Mouse (Mus musculus) heart, postnatal 10 days (tissue): ENCODE measurements around the gene Apod. TPM values are rescaled to one million over a fixed set of nuclear protein-coding genes. Genes with fewer than 3 reads are reported as not detected.

Source experiments
- DNase-seq, 2 experiments: peaks; one replicate each; pipeline ENCODE4 v3.0.0; 2021
- intact Hi-C: fragments of 180-260 bp; cut with DNase I; formaldehyde crosslinking; loops from one replicate; pipeline ENCODE4 v1.15.1; 2025
- total RNA-seq, 2 experiments: library from RNA; stranded (reverse); gene quantifications; 2 replicates each; pipeline ENCODE4 v1.2.3; 2021

The Apod gene
- total RNA-seq, 2 experiments from 2014 or later: 0.91 to 1.1 TPM

- intact Hi-C loops: loop anchor here (2.0 kb wide), 1 partner anchor 14 kb away; no protein-coding TSS in a partner anchor
- peak; percentile 80 for DNase-seq
These were observed 23.8 kb downstream of the Apod start for GRCm38 (mm10) chr16:31290751-31291365.

- intact Hi-C loops: loop anchor here (2.0 kb wide), 1 partner anchor 13 kb away; no protein-coding TSS in a partner anchor
- DNase-seq: peak; percentile 96 to 97
These were observed 24.3 kb downstream of the Apod start for GRCm38 (mm10) chr16:31290281-31290680.

GRCm38 (mm10) chr16:31287712-31288111, 26.9 kb downstream of the Apod start:
- no peak for DNase-seq
- intact Hi-C loops: no loop called here

GRCm38 (mm10) chr16:31286801-31287488, 27.7 kb downstream of the Apod start:
- intact Hi-C loops: no loop called here
- no peak for DNase-seq

- peak; percentile 74 to 80 for DNase-seq
- intact Hi-C loops: no loop called here
These were observed 32.6 kb downstream of the Apod start for GRCm38 (mm10) chr16:31281981-31282380.

GRCm38 (mm10) chr16:31280176-31280575, 34.4 kb downstream of the Apod start:
- no peak for DNase-seq
- intact Hi-C loops: no loop called here

GRCm38 (mm10) chr16:31278581-31278980, 36.0 kb downstream of the Apod start:
- intact Hi-C loops: no loop called here
- DNase-seq: no peak

- intact Hi-C loops: no loop called here
- DNase-seq: peak; percentile 34 to 56
These were observed 36.5 kb downstream of the Apod start for GRCm38 (mm10) chr16:31278081-31278480.

GRCm38 (mm10) chr16:31276962-31277361, 37.6 kb downstream of the Apod start:
- DNase-seq: no peak
- intact Hi-C loops: loop anchor here (2.0 kb wide), 2 partner anchors 14 to 50 kb away; no protein-coding TSS in a partner anchor

- intact Hi-C loops: loop anchor here (2.0 kb wide), 2 partner anchors 14 to 50 kb away; no protein-coding TSS in a partner anchor
These were observed 38.1 kb downstream of the Apod start for GRCm38 (mm10) chr16:31276539-31276938.

GRCm38 (mm10) chr16:31274674-31275460, 39.7 kb downstream of the Apod start, which contains the start of gene Ppp1r2:
Gene Ppp1r2 (minus strand): TSS chr16:31275277.
- DNase-seq: peak; percentile 95 to 96
- intact Hi-C loops: loop anchor here (5.0 kb wide), 1 partner anchor 72 kb away; no protein-coding TSS in a partner anchor

More at GRCm38 (mm10) chr16:31276539-31276938, 38.1 kb downstream of the Apod start:
- DNase-seq: peak; percentile 85 to 88

GRCm38 (mm10) chr16:31274084-31274483, 40.5 kb downstream of the Apod start:
- intact Hi-C loops: loop anchor here (5.0 kb wide), 1 partner anchor 73 kb away; no protein-coding TSS in a partner anchor

GRCm38 (mm10) chr16:31266692-31267091, 47.9 kb downstream of the Apod start:
- intact Hi-C loops: no loop called here
- no peak for DNase-seq

More at GRCm38 (mm10) chr16:31274084-31274483, 40.5 kb downstream of the Apod start:
- DNase-seq: no peak

GRCm38 (mm10) chr16:31256151-31256550, 58.5 kb downstream of the Apod start:
- intact Hi-C loops: loop anchor here (5.0 kb wide), 2 partner anchors 174 to 684 kb away; partner anchors contain the start of gene Xxylt1

GRCm38 (mm10) chr16:31255685-31256084, 58.9 kb downstream of the Apod start:
- intact Hi-C loops: loop anchor here (5.0 kb wide), 2 partner anchors 173 to 683 kb away; partner anchors contain the start of gene Xxylt1

More at GRCm38 (mm10) chr16:31256151-31256550, 58.5 kb downstream of the Apod start:
- DNase-seq: no peak

GRCm38 (mm10) chr16:31249401-31249800, 65.2 kb downstream of the Apod start:
- DNase-seq: no peak
- intact Hi-C loops: no loop called here

More at GRCm38 (mm10) chr16:31255685-31256084, 58.9 kb downstream of the Apod start:
- DNase-seq: no peak

- DNase-seq: no peak
- intact Hi-C loops: no loop called here
These were observed 65.9 kb downstream of the Apod start for GRCm38 (mm10) chr16:31248717-31249116.

GRCm38 (mm10) chr16:31247442-31247841, 67.2 kb downstream of the Apod start:
- intact Hi-C loops: loop anchor here (2.0 kb wide), 1 partner anchor 99 kb away; no protein-coding TSS in a partner anchor
- DNase-seq: no peak
